Mouse (Mus musculus) embryonic facial prominence, embryonic 12.5 days (tissue): ENCODE data around the gene Vmac. TPM values are rescaled to one million over a fixed set of nuclear protein-coding genes. Genes with fewer than 3 reads are reported as not detected.

Experiments used
- ATAC-seq: fragments of 200-750 bp; cut with Nextera tagmentation; 2 replicates; pipeline ENCODE4 v1.8.0; 2017; ENCODE audit not compliant: insufficient number of reproducible peaks, insufficient read depth, low FRiP score, low TSS enrichment
- H3K27ac ChIP-seq: fragments of 300-500 bp; sonication (generic); 2 replicates; pipeline ENCODE4 v1.5.1; 2016; ENCODE audit warnings: mild to moderate bottlenecking
- H3K27me3 ChIP-seq: fragments of 300-500 bp; sonication (generic); 2 replicates; pipeline ENCODE4 v1.6.1; 2016; ENCODE audit warnings: mild to moderate bottlenecking, moderate library complexity
- H3K36me3 ChIP-seq: fragments of 300-500 bp; sonication (generic); 2 replicates; pipeline ENCODE4 v1.6.1; 2016; ENCODE audit warnings: mild to moderate bottlenecking
- H3K4me1 ChIP-seq: fragments of 300-500 bp; sonication (generic); 2 replicates; pipeline ENCODE4 v1.6.1; 2016
- H3K4me2 ChIP-seq: fragments of 300-500 bp; sonication (generic); replicated peaks from 2 replicates; pipeline ENCODE4 v1.6.1; 2016; ENCODE audit warnings: mild to moderate bottlenecking, moderate library complexity
- H3K4me3 ChIP-seq: fragments of 300-500 bp; sonication (generic); 2 replicates; pipeline ENCODE4 v1.5.1; 2016; ENCODE audit warnings: mild to moderate bottlenecking
- H3K9ac ChIP-seq: fragments of 300-500 bp; sonication (generic); 2 replicates; pipeline ENCODE4 v1.6.1; 2016; ENCODE audit warnings: mild to moderate bottlenecking, moderate library complexity
- H3K9me3 ChIP-seq: fragments of 300-500 bp; sonication (generic); 2 replicates; pipeline ENCODE4 v1.6.1; 2016; ENCODE audit warnings: mild to moderate bottlenecking, moderate library complexity
- WGBS: fragments of 180-500 bp; shearing (Covaris S2); methylation state at CpG from one replicate; pipeline ENCODE4 v1.1.7; 2016; 5-methylcytosine and 5-hydroxymethylcytosine counted together
- polyA plus RNA-seq: library from polyadenylated mRNA; unstranded; fragments of >200 nt; fragmentation: Nextera tagmentation; extraction: Ambion mirVana; gene quantifications from 2 replicates; pipeline ENCODE4 v1.2.1, GENCODE M21; 2016

The Vmac gene
- polyA plus RNA-seq, 1 experiment from 2014 or later, result 19.4 TPM

DNA sequence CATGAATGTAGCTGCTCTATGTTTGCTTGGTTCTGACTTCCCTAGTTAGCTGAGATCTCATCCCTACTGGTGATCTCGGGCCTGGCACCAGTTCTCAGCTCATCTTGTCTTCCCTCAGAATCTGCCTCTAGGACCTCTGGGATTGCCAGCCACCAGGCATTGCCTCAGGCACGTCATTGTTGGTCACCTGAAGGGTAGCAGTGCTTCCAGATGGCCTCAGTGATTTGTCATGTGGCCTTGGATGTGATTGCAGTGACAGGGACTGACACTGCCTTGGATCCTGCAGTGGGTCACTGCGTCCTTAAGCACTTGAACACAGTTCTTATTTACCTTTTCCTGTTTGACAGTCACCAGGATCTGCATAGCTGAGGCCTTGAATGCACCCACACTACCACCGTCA lies 36.0 kb downstream of the Vmac start:
- Histone ChIP-seq H3K27ac (no peak overlapping the region), H3K36me3 (peaks cover 70% of the 10 kb centered on the region), H3K4me2 (no peak overlapping the region), H3K9me3 (no peaks in the 10 kb centered on the region), H3K4me3 (no peak overlapping the region), H3K9ac (no peak overlapping the region), H3K4me1 (peaks cover 6% of the 10 kb centered on the region; the same call in 1 of the 2 replicates), H3K27me3 (no peaks in the 10 kb centered on the region)
- WGBS, result 80% methylated on average over 4 of the region's 4 CpGs
- ATAC-seq, result no peak

DNA sequence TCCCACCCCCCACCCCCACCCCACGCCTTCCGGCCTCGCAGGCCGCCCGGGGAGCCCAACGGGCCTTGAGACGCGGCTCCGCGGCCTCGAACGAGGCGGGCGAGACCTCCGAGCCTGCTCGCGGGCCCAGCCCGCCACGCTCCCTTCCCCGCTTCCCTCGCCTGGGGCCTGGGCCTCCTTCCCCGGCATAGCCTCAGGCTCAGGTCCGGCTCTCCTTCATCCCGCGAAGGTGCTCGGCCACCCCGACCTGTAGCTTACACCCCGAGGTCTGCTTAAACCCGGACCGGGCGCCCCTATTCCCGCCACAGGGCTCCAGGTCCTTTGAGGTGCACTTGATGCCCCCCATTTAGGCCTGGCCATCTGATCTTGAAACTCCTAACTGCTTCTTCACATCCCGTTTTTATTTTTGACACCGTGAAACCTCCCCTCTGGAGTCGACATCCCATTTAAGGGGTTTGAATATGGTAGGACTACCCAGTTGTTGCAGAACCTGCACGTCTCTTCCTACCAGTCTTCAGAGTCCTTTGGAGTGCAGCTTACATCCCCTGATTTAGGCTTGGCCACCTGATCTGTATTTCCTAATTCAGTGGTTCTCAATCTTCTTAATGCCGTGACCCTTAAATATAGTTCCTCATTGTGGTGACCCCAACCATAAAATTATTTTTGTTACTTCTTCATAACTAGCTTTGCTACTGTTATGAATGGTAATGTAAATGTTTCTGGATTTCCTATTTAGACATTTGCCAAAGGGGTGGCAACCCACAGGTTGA lies 44.0 kb downstream of the Vmac start:
- Histone ChIP-seq H3K27me3 (no peaks in the 10 kb centered on the region), H3K36me3 (peaks cover 29% of the 10 kb centered on the region), H3K4me2 (peak overlapping the region; percentile 78), H3K9me3 (no peaks in the 10 kb centered on the region), H3K4me3 (peak overlapping the region; percentile 93), H3K4me1 (peaks cover 18% of the 10 kb centered on the region), H3K9ac (peak overlapping the region; percentile 97), H3K27ac (peak overlapping the region; percentile 85)
- 2% methylated on average over 37 of the region's 37 CpGs for WGBS
- 0 out of 2 replicates have a peak, but pooled peaks have one; percentile 1 for ATAC-seq

DNA sequence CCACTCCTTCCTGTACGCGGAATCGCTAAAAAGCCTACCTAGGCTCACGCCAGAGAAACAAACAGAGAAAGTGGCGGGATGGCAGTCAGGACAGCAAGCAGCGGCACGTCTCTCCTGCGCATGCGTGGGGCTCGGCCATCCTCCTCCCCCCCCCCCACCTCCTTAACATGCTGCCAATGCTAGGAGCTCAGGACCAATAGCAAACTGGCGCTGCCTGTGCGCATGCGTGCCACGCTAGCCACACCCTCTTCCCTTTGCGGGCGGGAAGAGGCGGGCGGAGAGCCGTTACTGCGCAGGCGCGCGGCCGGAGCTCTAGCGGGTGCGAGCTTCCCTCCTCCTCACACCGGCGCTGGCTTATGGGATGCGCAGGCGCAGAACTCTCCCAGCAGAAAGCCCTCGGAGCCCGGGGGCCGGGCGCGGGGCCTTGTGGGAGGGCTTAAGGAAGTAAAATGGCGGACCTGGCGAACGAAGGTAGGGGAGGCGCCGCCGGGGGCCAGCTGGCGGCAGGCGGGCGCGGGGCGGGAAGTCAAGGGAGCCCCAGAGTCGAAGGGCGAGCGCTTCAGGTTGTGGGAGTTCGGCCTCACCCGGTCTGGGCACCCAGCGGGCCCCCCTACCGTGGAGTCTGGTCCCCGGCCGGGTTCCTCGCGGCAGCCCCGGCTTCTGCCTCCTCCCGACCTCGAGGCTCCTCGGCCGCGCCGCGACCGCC lies 44.7 kb downstream of the Vmac start, which contains the start of gene Ranbp3:
Gene Ranbp3, plus strand, starts transcription at position 354 of the 706 bp plus-strand sequence.
- peak within 1 kb of the TSS; percentile 97 for H3K9ac ChIP-seq
- H3K27ac ChIP-seq, result peak within 1 kb of the TSS; percentile 88
- peak within 1 kb of the TSS; percentile 93 for H3K4me3 ChIP-seq
- ATAC-seq, result peak; percentile 82
- no peaks in the 10 kb centered on the region for H3K9me3 ChIP-seq
- peaks cover 6% of the 10 kb centered on the region; the same call in 1 of the 2 replicates for H3K27me3 ChIP-seq
- WGBS, result under 1% methylated on average over 60 of the region's 66 CpGs
- peaks cover 27% of the 10 kb centered on the region for H3K36me3 ChIP-seq
- H3K4me1 ChIP-seq, result peaks cover 23% of the 10 kb centered on the region
- H3K4me2 ChIP-seq, result peak within 1 kb of the TSS; percentile 78

DNA sequence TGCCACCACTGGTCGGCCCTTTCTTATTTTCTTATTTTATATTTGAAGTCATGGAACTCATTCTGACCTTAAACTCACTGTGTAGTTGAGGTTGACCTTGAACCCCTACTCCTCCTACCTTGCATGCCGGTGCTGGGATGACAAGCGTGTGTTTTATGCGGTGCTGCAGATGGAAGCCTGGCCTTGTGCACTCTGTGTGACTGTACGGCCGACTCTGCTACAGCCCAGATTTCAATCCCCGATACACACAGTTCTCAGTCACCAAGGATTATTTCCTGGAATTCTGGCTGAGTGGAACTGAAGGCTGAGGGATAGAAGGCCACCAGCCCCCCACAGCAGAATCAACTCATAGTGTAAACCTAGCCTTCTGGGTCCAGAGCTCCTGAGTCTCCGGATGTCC lies 48.1 kb downstream of the Vmac start:
- Histone ChIP-seq H3K27me3 (peaks cover 19% of the 10 kb centered on the region), H3K9me3 (no peaks in the 10 kb centered on the region), H3K4me2 (no peak overlapping the region), H3K9ac (no peak overlapping the region), H3K27ac (no peak overlapping the region), H3K36me3 (no peaks in the 10 kb centered on the region), H3K4me1 (peaks cover 11% of the 10 kb centered on the region; the same call in 1 of the 2 replicates), H3K4me3 (no peak overlapping the region)
- ATAC-seq, result no peak
- WGBS, result 87% methylated on average over 8 of the region's 8 CpGs

DNA sequence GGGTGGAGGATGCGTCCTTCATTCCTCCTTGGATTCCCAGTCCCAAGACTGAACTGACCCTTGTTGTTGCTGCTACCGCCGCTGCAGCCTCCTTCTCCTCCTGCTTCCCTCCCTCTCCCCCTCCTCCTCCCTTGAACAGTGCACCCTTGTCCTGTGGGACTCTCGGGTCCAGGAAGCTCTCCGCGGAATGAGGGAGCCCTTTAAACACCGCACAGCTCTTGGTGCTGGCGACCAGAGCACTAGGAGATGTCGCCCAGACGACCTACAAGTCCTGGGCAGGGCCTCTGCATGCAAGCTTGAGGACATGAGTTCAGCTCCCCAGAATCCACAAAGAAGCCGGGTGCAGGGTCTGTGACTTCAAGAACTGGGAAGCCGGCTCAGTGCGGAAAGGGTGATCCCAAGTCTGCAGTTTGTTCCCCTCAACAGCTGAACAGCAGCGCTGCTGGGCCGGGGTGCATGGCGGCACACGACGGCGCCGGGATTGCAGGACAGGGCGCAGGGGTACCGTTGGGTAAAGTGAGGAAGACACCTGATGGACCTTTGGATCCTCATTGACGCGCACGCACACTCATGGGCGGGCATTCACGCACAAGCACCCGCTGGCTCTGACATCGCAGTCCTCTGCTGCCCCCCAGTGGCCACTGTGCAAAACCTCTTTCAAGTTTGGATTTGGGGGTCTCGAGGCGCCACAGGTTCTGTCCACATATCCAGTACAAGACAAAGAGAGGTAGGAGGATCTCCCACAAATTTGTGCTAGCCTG lies 49.3 kb downstream of the Vmac start:
- Histone ChIP-seq H3K27ac (no peak overlapping the region), H3K4me1 (0 out of 2 replicates have a peak, but pooled peaks cover 14% of the 10 kb centered on the region), H3K9me3 (no peaks in the 10 kb centered on the region), H3K9ac (peak overlapping the region; percentile 54), H3K4me3 (peak overlapping the region; percentile 42), H3K4me2 (peak overlapping the region; percentile 87), H3K27me3 (peaks cover 19% of the 10 kb centered on the region), H3K36me3 (no peaks in the 10 kb centered on the region)
- WGBS, result 3% methylated on average over 31 of the region's 31 CpGs
- ATAC-seq, result no peak

DNA sequence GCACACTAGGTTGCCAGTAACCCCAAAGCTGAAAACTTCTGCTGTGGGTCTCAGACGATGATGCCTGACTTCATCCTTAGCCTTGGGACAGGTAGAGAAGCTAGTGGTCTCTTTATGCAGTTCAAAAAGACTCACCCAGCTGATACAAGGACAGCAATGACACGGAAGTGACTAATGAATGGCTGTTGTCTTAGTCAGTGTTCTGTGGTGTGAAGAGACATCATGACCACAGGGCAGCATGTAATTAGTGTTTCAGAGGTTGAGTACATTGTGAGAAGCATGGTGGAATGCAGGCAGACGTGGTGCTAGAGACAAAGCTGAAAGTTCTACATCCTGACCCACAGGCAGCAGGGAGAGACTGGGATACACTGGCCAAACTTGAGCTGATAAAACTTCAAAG lies 50.2 kb downstream of the Vmac start:
- Histone ChIP-seq H3K27me3 (peaks cover 19% of the 10 kb centered on the region), H3K4me2 (no peak overlapping the region), H3K4me1 (0 out of 2 replicates have a peak, but pooled peaks cover 14% of the 10 kb centered on the region), H3K4me3 (no peak overlapping the region), H3K36me3 (no peaks in the 10 kb centered on the region), H3K9ac (no peak overlapping the region), H3K9me3 (no peaks in the 10 kb centered on the region), H3K27ac (no peak overlapping the region)
- no peak for ATAC-seq
- 67% methylated on average over 3 of the region's 3 CpGs for WGBS

DNA sequence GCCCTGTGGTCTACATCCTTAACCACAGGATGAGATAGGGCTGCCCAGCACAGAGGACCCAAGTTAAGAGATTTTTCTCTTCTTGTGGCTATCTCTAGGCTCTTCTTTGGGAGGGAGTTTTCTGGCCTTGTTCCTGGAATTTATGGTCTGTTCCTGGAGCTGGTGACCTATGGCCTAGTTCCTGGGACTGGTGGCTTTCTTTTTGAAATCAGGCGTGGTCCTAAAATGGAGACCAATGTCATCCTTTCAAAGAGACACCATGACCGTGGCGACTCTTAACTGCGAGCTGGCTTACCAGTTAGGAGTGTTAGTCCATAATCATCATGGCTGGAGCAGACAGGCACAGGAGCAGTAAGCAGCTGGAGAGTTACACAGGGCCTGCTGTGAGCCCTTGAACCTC lies 51.4 kb downstream of the Vmac start:
- 0 out of 2 replicates have a peak, but pooled peaks cover 14% of the 10 kb centered on the region for H3K4me1 ChIP-seq
- H3K9ac ChIP-seq, result no peak overlapping the region
- no peak overlapping the region for H3K4me3 ChIP-seq
- no peak for ATAC-seq
- no peak overlapping the region for H3K4me2 ChIP-seq
- no peak overlapping the region for H3K27ac ChIP-seq
- H3K27me3 ChIP-seq, result peaks cover 19% of the 10 kb centered on the region
- no peaks in the 10 kb centered on the region for H3K36me3 ChIP-seq
- no peaks in the 10 kb centered on the region for H3K9me3 ChIP-seq
- 91% methylated on average over 4 of the region's 4 CpGs for WGBS

DNA sequence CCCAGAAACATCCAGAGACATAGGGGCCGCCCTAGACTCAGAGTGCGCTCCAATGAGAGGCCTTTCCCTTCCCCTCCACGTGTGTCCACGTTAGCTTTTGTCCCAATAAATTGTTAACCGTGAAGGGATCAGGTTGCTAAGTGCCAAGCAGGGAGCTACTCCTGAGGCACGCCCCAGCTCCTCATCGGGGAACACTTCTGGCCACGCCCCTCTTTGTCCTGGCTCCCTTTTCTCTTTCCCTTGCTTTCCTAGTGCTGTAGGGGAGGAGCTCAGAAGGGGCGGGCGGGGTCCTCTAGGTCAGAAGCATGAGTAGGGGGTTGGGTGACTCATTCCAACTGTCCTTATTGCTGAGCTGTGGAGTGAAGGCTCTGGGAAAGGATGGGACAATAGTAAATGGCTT lies 53.5 kb downstream of the Vmac start:
- Histone ChIP-seq H3K9me3 (no peaks in the 10 kb centered on the region), H3K27me3 (peaks cover 19% of the 10 kb centered on the region), H3K27ac (no peak overlapping the region), H3K9ac (no peak overlapping the region), H3K4me1 (0 out of 2 replicates have a peak, but pooled peaks cover 14% of the 10 kb centered on the region), H3K4me2 (peak overlapping the region; percentile 37), H3K4me3 (peak overlapping the region; percentile 12; the same call in 1 of the 2 replicates), H3K36me3 (no peaks in the 10 kb centered on the region)
- peak; percentile 43; the same call in 1 of the 2 replicates for ATAC-seq
- WGBS, result 3% methylated on average over 10 of the region's 10 CpGs

Other genes starting within 250 kb of the Vmac start
- 158 and 167 TPM in 2 replicates for gene Ptprs, start 241.5 kb downstream of the Vmac start, polyA plus RNA-seq
- not detected in 2 replicates for gene Znrf4, start 205.6 kb downstream of the Vmac start, polyA plus RNA-seq
- 1.4 and 1.7 TPM in 2 replicates for gene Gm20219, start 163.6 kb downstream of the Vmac start, polyA plus RNA-seq
- gene Safb2, start 133.4 kb downstream of the Vmac start, polyA plus RNA-seq, result 98.7 and 100 TPM in 2 replicates
- gene Safb, start 133.2 kb downstream of the Vmac start, polyA plus RNA-seq, result 152 and 157 TPM in 2 replicates
- gene 2410015M20Rik, start 108.3 kb downstream of the Vmac start, polyA plus RNA-seq, result 208 and 214 TPM in 2 replicates
- 1,591 and 1,618 TPM in 2 replicates for gene Rpl36, start 104.6 kb downstream of the Vmac start, polyA plus RNA-seq
- gene Lonp1, start 91.1 kb downstream of the Vmac start, polyA plus RNA-seq, result 66.0 and 66.9 TPM in 2 replicates
- 0.74 and 0.88 TPM in 2 replicates for gene Catsperd, start 89.9 kb downstream of the Vmac start, polyA plus RNA-seq
- 108 and 118 TPM in 2 replicates for gene Ranbp3, start 44.7 kb downstream of the Vmac start, polyA plus RNA-seq
- gene Ndufa11, start 255 bp downstream of the Vmac start, polyA plus RNA-seq, result 371 and 409 TPM in 2 replicates
- 10.9 and 11.9 TPM in 2 replicates for gene Nrtn, start 39.5 kb upstream of the Vmac start, polyA plus RNA-seq
- 44.1 and 47.2 TPM in 2 replicates for gene Dus3l, start 46.7 kb upstream of the Vmac start, polyA plus RNA-seq
- gene Prr22, start 52.2 kb upstream of the Vmac start, polyA plus RNA-seq, result 1.4 TPM in 2 replicates
- gene Rfx2, start 113.0 kb upstream of the Vmac start, polyA plus RNA-seq, result 5.5 and 5.7 TPM in 2 replicates
- gene Acsbg2, start 156.4 kb upstream of the Vmac start, polyA plus RNA-seq, result not detected in 2 replicates
- gene 1700061G19Rik, start 157.5 kb upstream of the Vmac start, polyA plus RNA-seq, result 0.42 and 0.51 TPM in 2 replicates
- gene Mllt1, start 217.4 kb upstream of the Vmac start, polyA plus RNA-seq, result 95.6 and 97.2 TPM in 2 replicates